Mouse (Mus musculus): ENCODE results near the gene Cul9. TPM values are rescaled to one million over a fixed set of nuclear protein-coding genes. Genes with fewer than 3 reads are reported as not detected.

The Cul9 gene
- total RNA-seq (2014; rRNA removed; ENCODE audit: low replicate concordance) (12.7 and 20.3 TPM in 2 replicates), polyA plus RNA-seq (2015; fragmentation: Nextera tagmentation; extraction: Ambion mirVana) (4.9 and 6.1 TPM in 2 replicates)

DNA sequence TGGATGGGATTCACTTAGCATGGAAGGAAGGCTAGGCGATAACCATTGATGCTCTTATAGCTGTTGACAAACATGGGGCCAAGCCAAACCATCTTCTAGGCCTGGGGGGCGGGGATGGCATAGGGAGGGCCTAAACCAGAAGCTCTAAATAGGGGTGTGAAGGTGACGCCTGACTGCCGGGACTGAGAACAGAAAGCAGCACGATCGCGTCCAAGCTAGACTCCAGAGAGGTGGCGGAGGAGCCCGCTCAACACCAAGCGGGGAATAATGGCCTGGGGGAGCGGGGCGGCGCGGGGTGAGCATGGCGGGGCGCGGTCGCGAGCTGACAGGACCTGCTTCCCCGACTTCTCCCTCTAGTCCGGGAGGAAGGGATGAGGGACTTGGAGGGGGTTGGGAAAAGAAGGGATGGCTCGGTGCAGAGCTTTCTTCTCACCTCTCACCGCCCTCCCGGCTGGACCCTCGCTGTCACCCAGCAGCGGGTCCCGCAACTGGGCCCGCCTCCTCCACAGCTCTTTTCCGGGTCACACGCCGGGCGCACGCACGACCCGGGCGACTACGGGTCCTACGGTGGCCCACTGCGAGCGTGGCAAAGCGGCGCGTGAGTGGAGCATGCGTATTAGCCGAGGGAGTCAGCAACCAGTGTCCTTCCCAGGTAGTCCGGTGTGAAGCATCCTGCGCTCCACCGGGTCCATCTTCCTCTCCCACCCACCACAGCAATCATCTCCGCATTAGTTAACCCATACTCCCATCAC, at the start of gene Cul9:
Gene Cul9, minus strand, starts transcription at position 576 of the 752 bp plus-strand sequence.
- H3K9ac ChIP-seq (replicated peaks; ENCODE audit: low read depth, low read length), result peak within 1 kb of the TSS; percentile 66
- ATAC-seq (ENCODE audit: insufficient read depth, low read depth), result peak; percentile 75
- no peaks in the 10 kb centered on the region for H3K9me3 ChIP-seq (replicated peaks; ENCODE audit: control insufficient read depth, low read length)
- no peaks in the 10 kb centered on the region for H3K27me3 ChIP-seq (ENCODE audit: control insufficient read depth, insufficient read depth, low read length)
- H3K27ac ChIP-seq (ENCODE audit: low read depth), result peak within 1 kb of the TSS; percentile 61
- H3K36me3 ChIP-seq (replicated peaks; ENCODE audit: control insufficient read depth, insufficient read depth, low read length), result peaks cover 38% of the 10 kb centered on the region
- H3K4me3 ChIP-seq (ENCODE audit: low read depth, low read length), result peak within 1 kb of the TSS; percentile 65
- peak within 1 kb of the TSS; percentile 78 for H3K4me2 ChIP-seq (ENCODE audit: low read depth, low read length)
- DNase-seq (ENCODE audit: low spot score), result peak; percentile 66
- 2% methylated on average over 48 of the region's 49 CpGs for WGBS
- TF ChIP-seq CTCF (IDR thresholded peaks at IDR 0.05; ENCODE audit: low read depth), result no peak
- TF ChIP-seq EP300 (IDR thresholded peaks at IDR 0.05; ENCODE audit: low read depth), result no peak
- H3K4me1 ChIP-seq (ENCODE audit: control insufficient read depth, insufficient read depth), result peaks cover 17% of the 10 kb centered on the region

DNA sequence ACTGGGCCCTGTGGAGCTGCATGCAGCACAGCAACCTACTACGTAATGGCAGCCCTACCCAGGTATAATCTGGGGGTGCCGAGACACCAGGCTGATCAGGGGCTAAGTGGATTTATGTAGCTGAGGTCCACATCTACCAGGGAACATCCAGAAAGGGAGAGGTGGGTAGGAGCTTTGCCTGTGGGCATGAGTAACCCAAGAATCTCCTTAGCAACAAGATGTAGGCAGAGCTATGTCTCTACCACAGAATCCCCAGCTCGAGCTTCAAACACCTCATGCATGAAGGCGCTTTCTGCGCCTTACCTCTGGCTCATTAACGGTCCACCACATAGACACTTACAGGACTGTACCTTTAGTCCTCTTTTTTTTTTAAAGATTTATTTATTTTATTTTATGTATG, 49.1 kb upstream of the Cul9 start:
- no peak overlapping the region for H3K27ac ChIP-seq (ENCODE audit: low read depth)
- H3K4me3 ChIP-seq (ENCODE audit: low read depth, low read length), result no peak overlapping the region
- DNase-seq (ENCODE audit: low spot score) (no peak), ATAC-seq (ENCODE audit: insufficient read depth, low read depth) (no peak)
- TF ChIP-seq EP300 (IDR thresholded peaks at IDR 0.05; ENCODE audit: low read depth), result no peak
- TF ChIP-seq CTCF (IDR thresholded peaks at IDR 0.05; ENCODE audit: low read depth), result no peak
- H3K27me3 ChIP-seq (ENCODE audit: control insufficient read depth, insufficient read depth, low read length), result no peaks in the 10 kb centered on the region
- no peak overlapping the region for H3K9ac ChIP-seq (replicated peaks; ENCODE audit: low read depth, low read length)
- WGBS, result 87% methylated on average over 6 of the region's 6 CpGs
- peaks cover 7% of the 10 kb centered on the region; the same call in 1 of the 2 replicates for H3K4me1 ChIP-seq (ENCODE audit: control insufficient read depth, insufficient read depth)
- no peaks in the 10 kb centered on the region for H3K9me3 ChIP-seq (replicated peaks; ENCODE audit: control insufficient read depth, low read length)
- peaks cover 5% of the 10 kb centered on the region for H3K36me3 ChIP-seq (replicated peaks; ENCODE audit: control insufficient read depth, insufficient read depth, low read length)
- no peak overlapping the region for H3K4me2 ChIP-seq (ENCODE audit: low read depth, low read length)

DNA sequence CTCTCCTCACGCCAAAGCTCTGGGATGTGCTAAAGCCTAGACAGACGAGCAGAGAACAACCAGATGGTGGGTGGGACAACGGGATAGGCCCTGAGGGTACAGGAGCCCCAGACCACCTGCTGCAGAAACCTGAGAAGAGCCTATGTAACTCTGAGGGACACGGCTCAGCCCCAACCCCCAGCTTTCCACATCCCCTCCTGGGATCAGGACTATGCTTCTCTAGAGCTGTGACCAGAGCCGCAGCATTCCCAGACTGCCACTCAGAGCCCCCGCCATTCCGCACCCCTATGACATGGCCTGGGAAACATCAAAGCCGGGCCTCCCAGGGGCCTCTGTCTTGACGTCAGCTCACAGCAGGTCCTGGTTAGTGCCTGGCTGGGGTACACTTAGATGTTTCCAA, 48.4 kb upstream of the Cul9 start:
- H3K9ac ChIP-seq (replicated peaks; ENCODE audit: low read depth, low read length), result no peak overlapping the region
- peaks cover 12% of the 10 kb centered on the region for H3K36me3 ChIP-seq (replicated peaks; ENCODE audit: control insufficient read depth, insufficient read depth, low read length)
- WGBS, result 43% methylated on average over 9 of the region's 9 CpGs
- no peaks in the 10 kb centered on the region for H3K27me3 ChIP-seq (ENCODE audit: control insufficient read depth, insufficient read depth, low read length)
- no peak for TF ChIP-seq EP300 (IDR thresholded peaks at IDR 0.05; ENCODE audit: low read depth)
- TF ChIP-seq CTCF (IDR thresholded peaks at IDR 0.05; ENCODE audit: low read depth), result no peak
- no peak overlapping the region for H3K4me3 ChIP-seq (ENCODE audit: low read depth, low read length)
- ATAC-seq (ENCODE audit: insufficient read depth, low read depth), result no peak; the same call in 1 of the 2 replicates
- peaks cover 7% of the 10 kb centered on the region; the same call in 1 of the 2 replicates for H3K4me1 ChIP-seq (ENCODE audit: control insufficient read depth, insufficient read depth)
- H3K4me2 ChIP-seq (ENCODE audit: low read depth, low read length), result no peak overlapping the region
- no peaks in the 10 kb centered on the region for H3K9me3 ChIP-seq (replicated peaks; ENCODE audit: control insufficient read depth, low read length)
- H3K27ac ChIP-seq (ENCODE audit: low read depth), result no peak overlapping the region
- no peak for DNase-seq (ENCODE audit: low spot score)

DNA sequence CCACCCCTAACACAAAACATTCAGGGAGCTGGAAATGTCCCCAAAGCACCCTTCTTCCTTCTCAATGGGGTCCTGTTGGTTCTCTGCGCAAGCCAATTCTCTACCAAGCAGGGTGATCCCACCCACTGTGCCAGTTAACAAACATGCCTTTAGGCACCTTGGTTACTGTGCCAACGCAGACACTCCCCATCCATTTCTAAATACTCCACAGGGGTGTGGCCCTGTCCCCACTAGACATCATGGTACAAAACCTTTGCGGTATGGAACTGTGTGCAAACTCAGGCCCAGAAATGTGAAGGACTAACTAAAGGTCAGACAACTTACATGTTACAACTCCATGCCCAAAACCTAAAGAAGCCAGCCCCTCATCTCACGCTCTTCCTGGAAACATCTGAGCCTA, 46.9 kb upstream of the Cul9 start:
- Histone ChIP-seq H3K4me3 (ENCODE audit: low read depth, low read length) (no peak overlapping the region), H3K36me3 (replicated peaks; ENCODE audit: control insufficient read depth, insufficient read depth, low read length) (peaks cover 21% of the 10 kb centered on the region), H3K9me3 (replicated peaks; ENCODE audit: control insufficient read depth, low read length) (no peaks in the 10 kb centered on the region), H3K4me1 (ENCODE audit: control insufficient read depth, insufficient read depth) (peaks cover 7% of the 10 kb centered on the region; the same call in 1 of the 2 replicates), H3K9ac (replicated peaks; ENCODE audit: low read depth, low read length) (no peak overlapping the region), H3K27me3 (ENCODE audit: control insufficient read depth, insufficient read depth, low read length) (no peaks in the 10 kb centered on the region), H3K27ac (ENCODE audit: low read depth) (no peak overlapping the region), H3K4me2 (ENCODE audit: low read depth, low read length) (no peak overlapping the region)
- TF ChIP-seq EP300 (IDR thresholded peaks at IDR 0.05; ENCODE audit: low read depth) (no peak), CTCF (IDR thresholded peaks at IDR 0.05; ENCODE audit: low read depth) (no peak)
- DNase-seq (ENCODE audit: low spot score) (no peak), ATAC-seq (ENCODE audit: insufficient read depth, low read depth) (no peak)
- WGBS, result 88% methylated on average over 4 of the region's 4 CpGs

DNA sequence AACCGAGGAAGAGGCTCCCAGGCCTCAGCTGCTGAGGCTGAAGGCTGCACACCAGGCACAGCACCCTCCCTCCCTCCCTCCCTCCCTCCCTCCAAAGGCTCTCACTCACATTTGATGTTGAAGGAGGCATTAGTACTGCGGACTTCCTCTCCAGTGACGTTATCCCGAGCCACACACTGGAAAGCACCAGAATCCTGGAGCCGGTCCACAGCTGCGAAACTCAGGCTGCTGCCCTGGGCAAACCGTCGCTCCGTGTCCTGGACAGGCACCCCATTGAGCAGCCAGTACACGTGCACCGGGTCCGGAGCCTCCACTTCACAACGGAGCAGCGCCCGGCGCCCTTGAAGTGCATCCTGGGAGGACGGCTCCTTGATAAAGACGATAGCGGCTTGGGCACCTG, 45.2 kb upstream of the Cul9 start:
- TF ChIP-seq CTCF (IDR thresholded peaks at IDR 0.05; ENCODE audit: low read depth), result no peak
- Histone ChIP-seq H3K4me2 (ENCODE audit: low read depth, low read length) (no peak overlapping the region), H3K9me3 (replicated peaks; ENCODE audit: control insufficient read depth, low read length) (no peaks in the 10 kb centered on the region), H3K27ac (ENCODE audit: low read depth) (0 out of 2 replicates have a peak overlapping the region, but pooled peaks have one; percentile 20), H3K4me1 (ENCODE audit: control insufficient read depth, insufficient read depth) (peaks cover 7% of the 10 kb centered on the region; the same call in 1 of the 2 replicates), H3K4me3 (ENCODE audit: low read depth, low read length) (no peak overlapping the region), H3K36me3 (replicated peaks; ENCODE audit: control insufficient read depth, insufficient read depth, low read length) (peaks cover 29% of the 10 kb centered on the region), H3K27me3 (ENCODE audit: control insufficient read depth, insufficient read depth, low read length) (no peaks in the 10 kb centered on the region), H3K9ac (replicated peaks; ENCODE audit: low read depth, low read length) (no peak overlapping the region)
- WGBS, result 67% methylated on average over 19 of the region's 19 CpGs
- DNase-seq (ENCODE audit: low spot score) (no peak), ATAC-seq (ENCODE audit: insufficient read depth, low read depth) (peak; percentile 13; the same call in 1 of the 2 replicates)
